Mouse (Mus musculus) liver, postnatal 0 days (tissue): ENCODE measurements at regions not wholly inside any gene's neighbourhood (a gene's known extent, or its start where the extent isn't known, plus 50 kb on each side); places are given as distances from the start of the nearest gene placed in this dataset.

Source experiments
- CTCF ChIP-seq: sonication (generic); IDR thresholded peaks from 2 replicates; pipeline ENCODE4 v1.5.1; 2016; ENCODE audit warnings: antibody characterized with exemption, low read depth
- EP300 ChIP-seq: IDR thresholded peaks from 2 replicates; pipeline ENCODE4 v1.6.1; 2016; ENCODE audit warnings: antibody characterized with exemption, low read depth, mild to moderate bottlenecking

GRCm38 (mm10) chr6:94390403-94390802 lies 106.7 kb upstream of the Magi1 start:
- TF ChIP-seq CTCF = no peak
- TF ChIP-seq EP300 = no peak
